Mouse (Mus musculus): ENCODE measurements around the gene Rps26. TPM values are rescaled to one million over a fixed set of nuclear protein-coding genes. Genes with fewer than 3 reads are reported as not detected.

Gene Rps26
- polyA plus RNA-seq, 1 experiment from 2014 or later, result 624 TPM

GRCm38 (mm10) chr10:128645111-128646011 lies 18.8 kb upstream of the Rps26 start, which contains the start of gene Ikzf4:
Gene Ikzf4 (minus strand): TSS chr10:128645991.
- Histone ChIP-seq H3K9me3 (ENCODE audit: control insufficient read depth, low read length) (no peaks in the 10 kb centered on the region), H3K4me1 (ENCODE audit: control insufficient read depth, insufficient read depth, low read length) (peaks cover 7% of the 10 kb centered on the region), H3K4me3 (ENCODE audit: low read length) (peak within 1 kb of the TSS; percentile 56), H3K9ac (ENCODE audit: low read depth, low read length) (peak within 1 kb of the TSS; percentile 74), H3K36me3 (ENCODE audit: control insufficient read depth, insufficient read depth, low read length) (no peaks in the 10 kb centered on the region), H3K27me3 (replicated peaks; ENCODE audit: control insufficient read depth, insufficient read depth, low read length) (no peaks in the 10 kb centered on the region), H3K27ac (ENCODE audit: low read length) (peak within 1 kb of the TSS; percentile 51; the same call in 1 of the 2 replicates), H3K4me2 (ENCODE audit: low read depth, low read length) (peak within 1 kb of the TSS; percentile 92)
- 9% methylated on average over 35 of the region's 36 CpGs for WGBS
- ATAC-seq, result peak; percentile 73

- Histone ChIP-seq H3K4me2 (ENCODE audit: low read depth, low read length) (no peak overlapping the region), H3K9me3 (ENCODE audit: control insufficient read depth, low read length) (no peaks in the 10 kb centered on the region), H3K36me3 (ENCODE audit: control insufficient read depth, insufficient read depth, low read length) (no peaks in the 10 kb centered on the region), H3K9ac (ENCODE audit: low read depth, low read length) (no peak overlapping the region), H3K27me3 (replicated peaks; ENCODE audit: control insufficient read depth, insufficient read depth, low read length) (no peaks in the 10 kb centered on the region), H3K4me3 (ENCODE audit: low read length) (no peak overlapping the region), H3K4me1 (ENCODE audit: control insufficient read depth, insufficient read depth, low read length) (peaks cover 7% of the 10 kb centered on the region), H3K27ac (ENCODE audit: low read length) (no peak overlapping the region)
- no peak for ATAC-seq
- 89% methylated on average over 6 of the region's 6 CpGs for WGBS
Observed at GRCm38 (mm10) chr10:128642749-128643148, 16.2 kb upstream of the Rps26 start.

- Histone ChIP-seq H3K27me3 (replicated peaks; ENCODE audit: control insufficient read depth, insufficient read depth, low read length) (no peaks in the 10 kb centered on the region), H3K4me2 (ENCODE audit: low read depth, low read length) (no peak overlapping the region), H3K9ac (ENCODE audit: low read depth, low read length) (no peak overlapping the region), H3K27ac (ENCODE audit: low read length) (no peak overlapping the region), H3K4me3 (ENCODE audit: low read length) (no peak overlapping the region), H3K4me1 (ENCODE audit: control insufficient read depth, insufficient read depth, low read length) (peaks cover 7% of the 10 kb centered on the region), H3K36me3 (ENCODE audit: control insufficient read depth, insufficient read depth, low read length) (no peaks in the 10 kb centered on the region), H3K9me3 (ENCODE audit: control insufficient read depth, low read length) (no peaks in the 10 kb centered on the region)
- no peak for ATAC-seq
- 79% methylated on average over 7 of the region's 7 CpGs for WGBS
Observed at GRCm38 (mm10) chr10:128641871-128642270, 15.3 kb upstream of the Rps26 start.

- H3K36me3 ChIP-seq (ENCODE audit: control insufficient read depth, insufficient read depth, low read length), result no peaks in the 10 kb centered on the region
- no peak overlapping the region for H3K27ac ChIP-seq (ENCODE audit: low read length)
- H3K4me2 ChIP-seq (ENCODE audit: low read depth, low read length), result no peak overlapping the region
- H3K9ac ChIP-seq (ENCODE audit: low read depth, low read length), result no peak overlapping the region
- no peak overlapping the region for H3K4me3 ChIP-seq (ENCODE audit: low read length)
- 0 out of 2 replicates have a peak, but pooled peaks cover 2% of the 10 kb centered on the region for H3K4me1 ChIP-seq (ENCODE audit: control insufficient read depth, insufficient read depth, low read length)
- H3K9me3 ChIP-seq (ENCODE audit: control insufficient read depth, low read length), result no peaks in the 10 kb centered on the region
- 93% methylated on average over 15 of the region's 15 CpGs for WGBS
- no peaks in the 10 kb centered on the region for H3K27me3 ChIP-seq (replicated peaks; ENCODE audit: control insufficient read depth, insufficient read depth, low read length)
- ATAC-seq, result no peak
Observed at GRCm38 (mm10) chr10:128640891-128641290, 14.3 kb upstream of the Rps26 start.

- 88% methylated on average over 14 of the region's 14 CpGs for WGBS
Observed at GRCm38 (mm10) chr10:128639999-128640398, 13.5 kb upstream of the Rps26 start.

GRCm38 (mm10) chr10:128637011-128637410 lies 10.5 kb upstream of the Rps26 start:
- H3K4me3 ChIP-seq (ENCODE audit: low read length), result no peak overlapping the region
- H3K27ac ChIP-seq (ENCODE audit: low read length), result no peak overlapping the region
- no peaks in the 10 kb centered on the region for H3K9me3 ChIP-seq (ENCODE audit: control insufficient read depth, low read length)
- H3K36me3 ChIP-seq (ENCODE audit: control insufficient read depth, insufficient read depth, low read length), result no peaks in the 10 kb centered on the region
- no peaks in the 10 kb centered on the region for H3K27me3 ChIP-seq (replicated peaks; ENCODE audit: control insufficient read depth, insufficient read depth, low read length)
- 26% methylated on average over 11 of the region's 11 CpGs for WGBS
- H3K4me1 ChIP-seq (ENCODE audit: control insufficient read depth, insufficient read depth, low read length), result no peaks in the 10 kb centered on the region
- H3K4me2 ChIP-seq (ENCODE audit: low read depth, low read length), result no peak overlapping the region
- H3K9ac ChIP-seq (ENCODE audit: low read depth, low read length), result no peak overlapping the region
- no peak for ATAC-seq

More at GRCm38 (mm10) chr10:128639999-128640398, 13.5 kb upstream of the Rps26 start:
- H3K36me3 ChIP-seq (ENCODE audit: control insufficient read depth, insufficient read depth, low read length), result no peaks in the 10 kb centered on the region
- no peak overlapping the region for H3K27ac ChIP-seq (ENCODE audit: low read length)
- H3K9me3 ChIP-seq (ENCODE audit: control insufficient read depth, low read length), result no peaks in the 10 kb centered on the region
- no peak; the same call in 1 of the 2 replicates for ATAC-seq
- H3K27me3 ChIP-seq (replicated peaks; ENCODE audit: control insufficient read depth, insufficient read depth, low read length), result no peaks in the 10 kb centered on the region
- no peak overlapping the region for H3K4me2 ChIP-seq (ENCODE audit: low read depth, low read length)
- no peak overlapping the region for H3K9ac ChIP-seq (ENCODE audit: low read depth, low read length)
- no peaks in the 10 kb centered on the region for H3K4me1 ChIP-seq (ENCODE audit: control insufficient read depth, insufficient read depth, low read length)
- H3K4me3 ChIP-seq (ENCODE audit: low read length), result no peak overlapping the region

GRCm38 (mm10) chr10:128636561-128636960 lies 10.0 kb upstream of the Rps26 start:
- Histone ChIP-seq H3K27me3 (replicated peaks; ENCODE audit: control insufficient read depth, insufficient read depth, low read length) (no peaks in the 10 kb centered on the region), H3K4me1 (ENCODE audit: control insufficient read depth, insufficient read depth, low read length) (peaks cover 4% of the 10 kb centered on the region), H3K9me3 (ENCODE audit: control insufficient read depth, low read length) (no peaks in the 10 kb centered on the region), H3K9ac (ENCODE audit: low read depth, low read length) (no peak overlapping the region), H3K27ac (ENCODE audit: low read length) (no peak overlapping the region), H3K4me3 (ENCODE audit: low read length) (no peak overlapping the region), H3K36me3 (ENCODE audit: control insufficient read depth, insufficient read depth, low read length) (no peaks in the 10 kb centered on the region), H3K4me2 (ENCODE audit: low read depth, low read length) (no peak overlapping the region)
- ATAC-seq, result no peak
- 56% methylated on average over 6 of the region's 6 CpGs for WGBS

GRCm38 (mm10) chr10:128635697-128636096 lies 9.2 kb upstream of the Rps26 start:
- WGBS, result 91% methylated on average over 13 of the region's 13 CpGs
- Histone ChIP-seq H3K36me3 (ENCODE audit: control insufficient read depth, insufficient read depth, low read length) (no peaks in the 10 kb centered on the region), H3K27ac (ENCODE audit: low read length) (no peak overlapping the region), H3K4me3 (ENCODE audit: low read length) (no peak overlapping the region), H3K9ac (ENCODE audit: low read depth, low read length) (no peak overlapping the region), H3K9me3 (ENCODE audit: control insufficient read depth, low read length) (no peaks in the 10 kb centered on the region), H3K27me3 (replicated peaks; ENCODE audit: control insufficient read depth, insufficient read depth, low read length) (no peaks in the 10 kb centered on the region), H3K4me1 (ENCODE audit: control insufficient read depth, insufficient read depth, low read length) (peaks cover 5% of the 10 kb centered on the region), H3K4me2 (ENCODE audit: low read depth, low read length) (no peak overlapping the region)
- ATAC-seq, result no peak

- no peaks in the 10 kb centered on the region for H3K36me3 ChIP-seq (ENCODE audit: control insufficient read depth, insufficient read depth, low read length)
- H3K4me2 ChIP-seq (ENCODE audit: low read depth, low read length), result no peak overlapping the region
- peak; percentile 14; the same call in 1 of the 2 replicates for ATAC-seq
- peaks cover 5% of the 10 kb centered on the region for H3K4me1 ChIP-seq (ENCODE audit: control insufficient read depth, insufficient read depth, low read length)
- no peak overlapping the region for H3K4me3 ChIP-seq (ENCODE audit: low read length)
- no peaks in the 10 kb centered on the region for H3K27me3 ChIP-seq (replicated peaks; ENCODE audit: control insufficient read depth, insufficient read depth, low read length)
- 0 out of 2 replicates have a peak overlapping the region, but pooled peaks have one; percentile 4 for H3K9ac ChIP-seq (ENCODE audit: low read depth, low read length)
- 15% methylated on average over 6 of the region's 6 CpGs for WGBS
- H3K27ac ChIP-seq (ENCODE audit: low read length), result no peak overlapping the region
- no peaks in the 10 kb centered on the region for H3K9me3 ChIP-seq (ENCODE audit: control insufficient read depth, low read length)
Observed at GRCm38 (mm10) chr10:128631571-128631970, 5.0 kb upstream of the Rps26 start.

Measured in intestine, embryonic 16.5 days (tissue).